Mouse (Mus musculus) neural tube, embryonic 15.5 days (tissue): Measurements from ENCODE around the gene St6galnac6. TPM values are rescaled to one million over a fixed set of nuclear protein-coding genes. Genes with fewer than 3 reads are reported as not detected.
A peak's percentile ranks its signal among the peaks of the same experiment; 100 is the strongest.

Source experiments
- ATAC-seq: fragments of 200-750 bp; cut with Nextera tagmentation; 2 replicates; pipeline ENCODE4 v1.8.0; 2017; ENCODE audit warnings: mild to moderate bottlenecking, moderate TSS enrichment, moderate library complexity; ENCODE audit not compliant: low FRiP score
- H3K27ac ChIP-seq: fragments of 300-500 bp; sonication (generic); replicated peaks from 2 replicates; pipeline ENCODE4 v1.5.1; 2015; ENCODE audit warnings: mild to moderate bottlenecking, inconsistent platforms
- H3K27me3 ChIP-seq: fragments of 300-500 bp; sonication (generic); replicated peaks from 2 replicates; pipeline ENCODE4 v1.6.1; 2015; ENCODE audit warnings: inconsistent platforms
- H3K36me3 ChIP-seq: fragments of 300-500 bp; sonication (generic); 2 replicates; pipeline ENCODE4 v1.6.1; 2015; ENCODE audit warnings: inconsistent platforms
- H3K4me1 ChIP-seq: fragments of 300-500 bp; sonication (generic); 2 replicates; pipeline ENCODE4 v1.6.1; 2015; ENCODE audit warnings: inconsistent platforms
- H3K4me2 ChIP-seq: fragments of 300-500 bp; sonication (generic); 2 replicates; pipeline ENCODE4 v1.6.1; 2015; ENCODE audit warnings: inconsistent platforms, mild to moderate bottlenecking, moderate library complexity
- H3K4me3 ChIP-seq: fragments of 300-500 bp; sonication (generic); replicated peaks from 2 replicates; pipeline ENCODE4 v1.5.1; 2015; ENCODE audit warnings: mild to moderate bottlenecking, inconsistent platforms
- H3K9ac ChIP-seq: fragments of 300-500 bp; sonication (generic); replicated peaks from 2 replicates; pipeline ENCODE4 v1.6.1; 2015; ENCODE audit warnings: mild to moderate bottlenecking, inconsistent platforms
- H3K9me3 ChIP-seq: fragments of 300-500 bp; sonication (generic); replicated peaks from 2 replicates; pipeline ENCODE4 v1.6.1; 2016; ENCODE audit warnings: inconsistent platforms
- WGBS: fragments of 180-500 bp; shearing (Covaris S2); methylation state at CpG from one replicate; pipeline ENCODE4 v1.1.7; 2015; ENCODE audit warnings: mixed read lengths; 5-methylcytosine and 5-hydroxymethylcytosine counted together
- polyA plus RNA-seq: library from polyadenylated mRNA; unstranded; fragments of >200 nt; fragmentation: Nextera tagmentation; extraction: Ambion mirVana; gene quantifications from 2 replicates; pipeline ENCODE4 v1.2.1, GENCODE M21; 2015

The St6galnac6 gene
- 13.5 and 14.4 TPM in 2 replicates for polyA plus RNA-seq

DNA sequence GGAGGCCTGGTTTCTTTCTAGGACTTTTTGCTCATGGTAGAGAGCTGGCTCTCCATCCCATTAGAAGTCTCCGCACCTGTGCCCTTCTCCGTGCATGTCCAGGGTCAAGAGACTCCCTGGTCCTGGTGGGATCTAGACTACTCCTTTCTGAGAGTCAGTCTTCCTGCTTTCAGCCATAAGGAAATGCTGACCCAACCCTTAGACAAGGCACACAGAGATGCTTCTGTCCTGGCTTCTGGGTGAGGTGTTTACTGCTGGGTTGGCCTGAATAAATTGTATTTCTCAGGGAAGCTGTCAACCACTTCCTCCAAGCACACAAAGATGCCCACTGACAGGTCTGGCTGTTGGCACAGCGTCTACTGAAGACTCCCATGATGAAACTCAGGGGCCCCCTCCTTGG lies at the start of gene St6galnac6:
TSS of gene St6galnac6 (plus strand) at position 301 of the 400 bp plus-strand sequence.
- Histone ChIP-seq H3K4me1 (peaks cover 4% of the 10 kb centered on the region; the same call in 1 of the 2 replicates), H3K9ac (no peak within 1 kb of the TSS), H3K27ac (no peak within 1 kb of the TSS), H3K36me3 (peaks cover 26% of the 10 kb centered on the region), H3K9me3 (no peaks in the 10 kb centered on the region), H3K4me3 (no peak within 1 kb of the TSS), H3K27me3 (no peaks in the 10 kb centered on the region), H3K4me2 (no peak within 1 kb of the TSS)
- 92% methylated on average over 3 of the region's 3 CpGs for WGBS
- ATAC-seq: no peak

DNA sequence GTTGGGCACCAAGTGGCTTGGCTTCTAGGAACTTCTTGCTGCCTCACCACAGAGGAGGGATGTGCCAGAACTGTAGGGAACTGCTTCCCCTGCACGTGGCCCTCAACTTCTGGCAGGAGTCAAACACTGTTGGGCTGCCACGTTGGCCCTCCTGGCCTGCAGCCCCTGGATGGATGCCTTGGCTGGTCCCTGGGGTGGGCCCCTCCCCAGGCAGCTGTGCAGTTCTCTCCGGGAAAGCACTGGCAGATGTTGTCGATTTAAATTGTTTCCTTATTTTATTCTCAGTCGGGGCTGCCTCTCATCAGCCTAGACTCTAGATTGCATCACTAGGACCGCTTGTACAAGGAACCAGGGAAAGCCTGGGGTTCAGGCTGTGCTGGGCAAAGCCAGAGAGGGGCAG lies 49.7 kb upstream of the St6galnac6 start:
- 64% methylated on average over 6 of the region's 6 CpGs for WGBS
- H3K4me1 ChIP-seq: peaks cover 7% of the 10 kb centered on the region; the same call in 1 of the 2 replicates
- no peak overlapping the region for H3K4me3 ChIP-seq
- H3K9ac ChIP-seq: no peak overlapping the region
- H3K27ac ChIP-seq: no peak overlapping the region
- H3K27me3 ChIP-seq: no peaks in the 10 kb centered on the region
- ATAC-seq: no peak
- H3K4me2 ChIP-seq: no peak overlapping the region
- H3K36me3 ChIP-seq: no peaks in the 10 kb centered on the region
- H3K9me3 ChIP-seq: no peaks in the 10 kb centered on the region

DNA sequence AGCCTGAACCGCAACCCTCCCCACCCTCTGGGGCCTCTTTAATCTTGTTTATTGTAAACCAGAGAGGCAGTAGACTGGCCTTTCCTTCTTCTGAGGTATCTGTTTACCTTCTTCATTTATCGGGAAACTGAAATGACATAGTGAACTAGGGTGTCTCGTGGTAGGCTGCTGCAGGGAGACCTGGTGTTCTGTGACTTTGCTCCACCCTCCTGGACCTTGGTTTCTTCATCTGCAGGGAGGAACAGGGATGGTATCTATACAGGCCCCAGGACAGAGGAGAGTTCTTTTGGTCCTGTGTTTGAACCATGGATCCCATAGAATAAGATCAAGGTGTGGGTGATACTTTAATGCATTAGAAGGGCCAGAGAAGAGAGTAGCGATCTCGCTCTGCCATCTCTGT lies 48.3 kb upstream of the St6galnac6 start:
- ATAC-seq: no peak
- H3K4me1 ChIP-seq: peaks cover 15% of the 10 kb centered on the region
- no peaks in the 10 kb centered on the region for H3K27me3 ChIP-seq
- H3K9ac ChIP-seq: no peak overlapping the region
- 85% methylated on average over 5 of the region's 5 CpGs for WGBS
- H3K9me3 ChIP-seq: no peaks in the 10 kb centered on the region
- no peak overlapping the region for H3K4me3 ChIP-seq
- H3K36me3 ChIP-seq: no peaks in the 10 kb centered on the region
- no peak overlapping the region for H3K4me2 ChIP-seq
- no peak overlapping the region for H3K27ac ChIP-seq

DNA sequence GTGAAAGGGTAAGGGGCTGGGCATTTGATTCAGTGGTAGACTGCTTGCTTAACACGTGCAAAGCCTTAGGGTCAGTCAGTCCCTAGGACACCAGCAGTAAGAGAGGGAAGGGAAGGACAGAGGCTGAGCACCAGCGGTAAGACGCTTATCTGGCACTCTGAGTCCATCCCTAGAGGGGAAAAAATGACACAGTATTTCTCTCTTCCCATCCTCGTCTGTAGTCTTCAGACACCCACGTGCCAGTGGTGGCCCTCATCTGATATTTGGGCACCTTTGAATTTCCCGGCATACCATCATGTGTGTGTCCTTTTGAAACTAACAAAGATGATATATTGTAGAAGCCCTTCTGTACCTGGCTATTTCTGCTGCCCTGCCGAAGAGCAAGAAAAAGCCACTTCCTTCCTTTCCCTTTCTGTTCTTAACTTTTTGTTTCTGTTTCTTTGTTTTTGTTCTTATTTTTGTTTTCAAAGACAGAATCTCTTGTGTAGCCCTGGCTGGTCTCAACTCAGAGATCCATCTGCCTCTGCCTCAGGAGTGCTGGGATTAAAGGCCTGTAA lies 45.8 kb upstream of the St6galnac6 start:
- H3K4me2 ChIP-seq: no peak overlapping the region
- H3K9me3 ChIP-seq: no peaks in the 10 kb centered on the region
- WGBS: 75% methylated on average over 7 of the region's 7 CpGs
- no peak overlapping the region for H3K9ac ChIP-seq
- no peak overlapping the region for H3K27ac ChIP-seq
- H3K36me3 ChIP-seq: no peaks in the 10 kb centered on the region
- no peak overlapping the region for H3K4me3 ChIP-seq
- no peak for ATAC-seq
- peaks cover 29% of the 10 kb centered on the region for H3K4me1 ChIP-seq
- H3K27me3 ChIP-seq: no peaks in the 10 kb centered on the region

DNA sequence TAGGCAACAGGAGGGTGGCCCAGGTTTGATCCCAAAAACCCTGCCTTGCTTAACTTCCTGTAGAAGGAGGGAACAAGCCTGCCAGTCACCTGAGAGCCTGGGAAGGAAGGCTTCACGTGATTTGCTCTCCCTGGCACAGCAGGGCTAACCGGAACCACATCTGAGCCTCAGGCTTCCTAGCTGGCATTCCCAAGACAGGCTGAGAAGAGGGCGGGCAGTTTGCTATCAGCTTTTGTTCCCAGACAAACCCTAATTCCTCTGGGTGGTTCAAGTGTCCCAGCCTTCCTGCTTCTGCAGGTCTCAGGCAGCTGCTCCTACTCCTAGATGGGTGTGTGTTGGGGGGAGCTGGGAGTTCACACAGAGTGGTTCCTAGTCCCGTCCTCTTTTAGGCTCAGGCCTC lies 44.0 kb upstream of the St6galnac6 start:
- Histone ChIP-seq H3K36me3 (no peaks in the 10 kb centered on the region), H3K4me1 (peaks cover 34% of the 10 kb centered on the region), H3K4me2 (no peak overlapping the region), H3K9me3 (no peaks in the 10 kb centered on the region), H3K9ac (no peak overlapping the region), H3K27me3 (no peaks in the 10 kb centered on the region), H3K27ac (0 out of 2 replicates have a peak overlapping the region, but pooled peaks have one; percentile 13), H3K4me3 (no peak overlapping the region)
- no peak for ATAC-seq
- 37% methylated on average over 4 of the region's 4 CpGs for WGBS

DNA sequence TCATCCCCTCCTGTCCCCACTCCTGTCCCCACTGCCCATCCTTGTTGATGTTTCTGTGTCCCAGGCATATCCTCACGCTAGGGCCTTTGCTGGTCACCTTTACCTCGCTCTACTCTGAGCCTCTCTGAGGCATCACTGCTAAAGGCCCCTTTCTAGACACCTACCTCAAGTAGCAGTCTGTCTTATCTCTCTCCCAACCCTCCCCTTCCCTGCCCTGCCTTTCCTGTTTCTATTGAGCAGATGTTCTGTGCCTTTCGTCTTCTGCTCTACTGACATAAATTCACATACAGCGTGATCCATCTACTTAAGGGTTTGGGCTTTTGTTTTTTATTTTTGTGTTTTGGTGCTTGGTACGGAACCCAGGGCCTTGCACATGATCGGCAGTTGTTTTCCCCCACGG lies 43.5 kb upstream of the St6galnac6 start:
- H3K36me3 ChIP-seq: no peaks in the 10 kb centered on the region
- H3K27ac ChIP-seq: peak overlapping the region; percentile 28; the same call in 1 of the 2 replicates
- H3K4me3 ChIP-seq: no peak overlapping the region
- no peak for ATAC-seq
- peaks cover 34% of the 10 kb centered on the region for H3K4me1 ChIP-seq
- no peaks in the 10 kb centered on the region for H3K27me3 ChIP-seq
- H3K4me2 ChIP-seq: no peak overlapping the region
- H3K9ac ChIP-seq: no peak overlapping the region
- 70% methylated on average over 7 of the region's 7 CpGs for WGBS
- no peaks in the 10 kb centered on the region for H3K9me3 ChIP-seq

DNA sequence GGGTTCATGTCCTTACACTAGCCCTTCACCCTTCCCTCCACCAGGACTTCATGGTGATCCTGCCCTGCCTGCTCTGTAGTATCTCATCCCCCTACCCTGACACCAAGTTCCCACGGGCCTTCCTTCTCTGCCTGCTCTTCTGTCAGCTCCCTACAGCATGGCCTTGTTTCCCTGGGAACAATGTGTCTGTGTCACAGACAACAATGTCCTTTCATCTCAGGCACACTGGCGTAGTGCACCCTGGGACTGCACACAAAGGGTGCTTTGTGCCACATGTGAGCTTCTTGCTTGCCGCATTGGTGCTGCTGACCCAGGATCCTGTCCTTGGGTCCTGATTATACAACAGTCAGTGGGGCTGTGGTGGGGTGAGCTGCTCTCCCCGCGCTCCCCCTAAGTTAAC lies 39.9 kb upstream of the St6galnac6 start:
- no peak overlapping the region for H3K4me3 ChIP-seq
- no peaks in the 10 kb centered on the region for H3K27me3 ChIP-seq
- WGBS: 18% methylated on average over 5 of the region's 5 CpGs
- H3K4me2 ChIP-seq: peak overlapping the region; percentile 19; the same call in 1 of the 2 replicates
- H3K4me1 ChIP-seq: peaks cover 34% of the 10 kb centered on the region
- H3K27ac ChIP-seq: peak overlapping the region; percentile 68
- peak; percentile 78; the same call in 1 of the 2 replicates for ATAC-seq
- H3K9ac ChIP-seq: no peak overlapping the region
- H3K9me3 ChIP-seq: no peaks in the 10 kb centered on the region
- peaks cover 24% of the 10 kb centered on the region for H3K36me3 ChIP-seq

DNA sequence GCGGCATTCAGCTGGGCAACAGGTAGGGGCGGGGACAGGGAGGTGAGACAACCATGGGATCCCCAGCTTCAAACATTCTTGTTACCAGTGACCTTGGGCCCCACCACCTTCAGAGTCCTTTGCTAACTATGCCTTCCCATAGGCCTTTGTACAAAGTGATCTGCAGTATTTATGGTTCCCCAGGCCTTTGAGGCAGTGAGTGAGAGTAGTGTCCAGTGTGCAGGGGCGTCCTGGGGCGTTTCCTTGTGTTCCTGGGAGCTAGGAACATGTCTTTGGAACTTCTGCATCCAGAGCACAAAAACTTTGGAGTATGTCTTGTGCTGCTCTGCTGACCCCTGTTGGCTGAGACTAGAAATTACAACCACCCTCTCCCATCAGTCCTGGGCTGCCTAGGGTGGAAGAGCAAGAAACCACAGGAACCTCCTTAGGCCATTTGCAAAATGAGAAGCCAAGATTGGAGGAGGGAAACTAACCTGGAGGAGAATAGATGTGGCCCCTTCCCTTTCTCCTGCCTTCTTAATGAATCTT lies 32.9 kb upstream of the St6galnac6 start:
- H3K4me1 ChIP-seq: peaks cover 10% of the 10 kb centered on the region
- H3K27me3 ChIP-seq: no peaks in the 10 kb centered on the region
- 47% methylated on average over 4 of the region's 4 CpGs for WGBS
- H3K4me3 ChIP-seq: no peak overlapping the region
- no peak overlapping the region for H3K4me2 ChIP-seq
- no peaks in the 10 kb centered on the region for H3K9me3 ChIP-seq
- no peak for ATAC-seq
- H3K36me3 ChIP-seq: peaks cover 53% of the 10 kb centered on the region
- no peak overlapping the region for H3K27ac ChIP-seq
- H3K9ac ChIP-seq: no peak overlapping the region

DNA sequence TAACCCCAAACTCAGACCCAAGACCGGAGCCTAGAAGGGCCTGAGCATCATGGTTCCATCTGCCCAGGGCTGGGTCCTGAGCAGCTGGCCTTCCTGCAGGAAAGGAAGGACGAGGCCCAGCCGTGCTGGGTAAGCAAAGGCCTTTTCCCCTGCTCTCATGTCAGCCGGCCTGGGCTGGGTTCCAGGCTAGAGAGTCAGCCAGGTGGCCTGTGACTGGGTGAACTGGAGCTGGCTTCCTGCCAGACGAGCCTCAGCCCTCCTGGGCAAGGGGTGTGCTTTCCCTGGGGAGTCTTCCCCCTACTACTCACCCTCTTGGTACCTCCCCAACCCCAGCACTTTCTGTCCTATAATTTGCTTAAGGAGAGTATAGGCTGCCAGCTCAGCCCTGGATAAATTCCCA lies 31.4 kb upstream of the St6galnac6 start:
- H3K4me3 ChIP-seq: no peak overlapping the region
- no peaks in the 10 kb centered on the region for H3K9me3 ChIP-seq
- 79% methylated on average over 5 of the region's 5 CpGs for WGBS
- H3K27ac ChIP-seq: no peak overlapping the region
- ATAC-seq: no peak
- H3K9ac ChIP-seq: no peak overlapping the region
- no peaks in the 10 kb centered on the region for H3K27me3 ChIP-seq
- no peak overlapping the region for H3K4me2 ChIP-seq
- peaks cover 47% of the 10 kb centered on the region for H3K36me3 ChIP-seq
- peaks cover 22% of the 10 kb centered on the region for H3K4me1 ChIP-seq

DNA sequence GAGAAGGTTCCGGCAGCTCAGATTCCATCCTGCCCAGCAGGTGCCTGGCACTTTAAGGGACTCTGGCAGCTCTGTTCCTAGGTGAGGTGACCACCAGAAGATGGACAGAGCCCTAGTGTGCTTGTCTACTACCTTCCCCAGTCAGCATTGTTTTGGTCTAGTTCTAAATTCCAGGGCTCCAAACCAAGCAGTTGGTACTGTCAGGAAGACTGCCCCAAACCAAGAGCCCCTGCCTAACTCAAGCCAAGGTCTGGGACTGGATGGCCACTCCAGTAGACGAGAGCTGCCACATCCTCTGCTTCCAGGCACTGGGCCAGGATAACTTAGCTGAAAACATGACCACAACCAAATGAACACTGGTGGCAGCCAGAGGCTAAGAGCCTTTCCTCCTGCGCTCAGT lies 30.6 kb upstream of the St6galnac6 start:
- ATAC-seq: no peak
- Histone ChIP-seq H3K36me3 (peaks cover 41% of the 10 kb centered on the region), H3K9ac (no peak overlapping the region)

DNA sequence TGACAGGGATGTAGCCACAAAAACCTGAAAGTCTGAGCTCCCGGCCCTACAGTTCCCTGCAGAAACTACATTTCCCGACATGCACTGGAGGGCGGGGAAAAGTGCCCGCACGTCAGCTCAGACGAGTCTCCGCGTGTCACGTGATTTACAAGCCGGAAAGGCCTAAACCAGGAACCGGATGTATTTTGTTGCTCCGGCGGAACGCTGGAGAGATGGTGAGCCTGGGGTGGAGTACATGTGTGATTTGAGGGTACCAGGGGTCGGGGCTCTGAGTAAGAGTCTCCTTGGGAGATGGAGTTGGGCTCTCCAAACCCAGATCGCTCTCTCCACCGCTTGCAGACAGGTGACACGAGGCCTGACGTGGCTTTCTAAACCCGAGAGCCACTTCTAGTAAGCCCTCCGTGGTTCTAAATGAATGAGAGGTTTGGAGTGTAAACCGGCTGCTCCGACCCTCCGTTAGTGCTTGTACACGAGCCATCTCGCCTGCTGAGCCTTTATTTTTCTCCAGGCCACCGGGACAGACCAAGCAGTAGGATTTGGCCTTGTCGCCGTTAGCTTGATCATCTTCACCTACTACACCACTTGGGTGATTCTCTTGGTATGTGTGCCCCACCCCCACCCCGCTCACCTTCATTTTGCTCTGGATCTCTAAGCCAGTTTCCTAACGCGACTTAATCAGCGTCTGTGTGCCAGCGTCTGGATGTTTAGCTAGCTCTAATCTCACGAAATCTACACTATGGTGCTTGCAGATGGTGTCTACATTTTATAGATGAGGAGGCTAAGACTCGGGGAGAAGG lies 28.6 kb upstream of the St6galnac6 start, which contains the start of gene Dpm2:
TSS of gene Dpm2 (plus strand) at position 161 of the 797 bp plus-strand sequence.
- Histone ChIP-seq H3K36me3 (peaks cover 27% of the 10 kb centered on the region), H3K4me2 (peak within 1 kb of the TSS; percentile 92), H3K27me3 (no peaks in the 10 kb centered on the region), H3K4me1 (peaks cover 36% of the 10 kb centered on the region), H3K27ac (peak within 1 kb of the TSS; percentile 61), H3K9ac (peak within 1 kb of the TSS; percentile 72), H3K9me3 (no peaks in the 10 kb centered on the region), H3K4me3 (peak within 1 kb of the TSS; percentile 84)
- WGBS: 3% methylated on average over 36 of the region's 36 CpGs
- ATAC-seq: peak; percentile 84

More for the DNA sequence above, 30.6 kb upstream of the St6galnac6 start:
- H3K4me1 ChIP-seq: peaks cover 22% of the 10 kb centered on the region
- H3K27me3 ChIP-seq: no peaks in the 10 kb centered on the region
- H3K9me3 ChIP-seq: no peaks in the 10 kb centered on the region
- no peak overlapping the region for H3K4me3 ChIP-seq
- 93% methylated on average over 3 of the region's 3 CpGs for WGBS
- H3K27ac ChIP-seq: no peak overlapping the region
- no peak overlapping the region for H3K4me2 ChIP-seq

DNA sequence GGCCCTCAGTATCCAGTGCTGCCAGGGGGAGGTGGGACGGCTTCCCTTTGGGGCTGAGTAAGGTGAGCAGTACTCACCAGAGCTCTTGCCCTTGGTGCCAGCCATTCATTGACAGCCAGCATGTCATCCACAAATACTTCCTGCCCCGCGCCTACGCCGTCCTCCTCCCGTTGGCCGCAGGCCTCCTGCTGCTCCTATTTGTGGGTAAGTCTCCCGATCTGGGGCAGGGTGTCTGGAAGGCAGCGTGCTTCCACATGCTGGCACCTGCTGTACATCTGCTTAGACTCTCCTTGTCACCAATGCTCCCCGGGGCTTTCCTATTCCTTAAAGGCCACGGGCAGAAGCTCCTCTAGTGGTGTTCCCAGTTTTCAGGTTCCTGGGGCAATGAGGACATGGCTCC lies 27.3 kb upstream of the St6galnac6 start:
- Histone ChIP-seq H3K9me3 (no peaks in the 10 kb centered on the region), H3K9ac (no peak overlapping the region), H3K4me1 (peaks cover 41% of the 10 kb centered on the region), H3K36me3 (peaks cover 16% of the 10 kb centered on the region), H3K4me2 (peak overlapping the region; percentile 92), H3K27me3 (no peaks in the 10 kb centered on the region), H3K4me3 (peak overlapping the region; percentile 84; the same call in 1 of the 2 replicates), H3K27ac (no peak overlapping the region)
- ATAC-seq: no peak
- WGBS: 93% methylated on average over 11 of the region's 11 CpGs
